Mouse (Mus musculus) C2C12 (cell line): ENCODE measurements around the gene Vmn2r29.

Experiments
- CTCF ChIP-seq: IDR thresholded peaks from one replicate; pipeline ENCODE4 v1.5.1; 2011; ENCODE audit not compliant: control insufficient read depth, insufficient read depth, insufficient read length
- MAX ChIP-seq: IDR thresholded peaks from one replicate; pipeline ENCODE4 v1.6.1; 2011; ENCODE audit warnings: mild to moderate bottlenecking, control low read depth

- TF ChIP-seq CTCF (no peak), MAX (no peak)
These were observed 59.5 kb downstream of the Vmn2r29 start for GRCm38 (mm10) chr7:7187417-7188190.
